8 mouse cellular contexts compared by ENCODE assay signal in genomic region chr10:28073991-28074652, GRCm38 (mm10). TPM values are rescaled to one million over a fixed set of nuclear protein-coding genes. Genes with fewer than 3 reads are reported as not detected.
A peak's percentile ranks its signal among the peaks of the same experiment; 100 is the strongest.
DNase-seq lines count a peak whose midpoint lies in the region; ATAC-seq and TF ChIP-seq lines count a peak whose summit lies in the region.

No protein-coding gene starts in this region.

- no peaks in the 10 kb centered on the region for H3K9me3 ChIP-seq in heart, postnatal 0 days (replicated peaks; ENCODE audit: control insufficient read depth, low read length)
- no peaks in the 10 kb centered on the region for H3K9me3 ChIP-seq in midbrain, embryonic 10.5 days (replicated peaks)

- no peak for TF ChIP-seq CTCF in heart, postnatal 0 days (IDR thresholded peaks at IDR 0.05; ENCODE audit: low read depth)

- H3K4me2 ChIP-seq in heart, postnatal 0 days (ENCODE audit: low read depth, low read length): peak overlapping the region; percentile 73

- peak; percentile 54 to 55 for DNase-seq in left cerebral cortex, adult 18-20 months (ENCODE audit: low spot score in 2 of 2)
- no peak for DNase-seq in left cerebral cortex, adult 11 months (ENCODE audit: low spot score)
- peak; percentile 22 for DNase-seq in embryo, embryonic 11.5 days (ENCODE audit: low read depth, low spot score)
- peak; percentile 45 for DNase-seq in heart, postnatal 0 days (ENCODE audit: low spot score)
- peak; percentile 25 to 35 for DNase-seq in left cerebral cortex, adult 8-10 months (ENCODE audit: low spot score in 2 of 2)
- DNase-seq in midbrain, embryonic 10.5 days (ENCODE audit: low spot score): peak; percentile 54
- DNase-seq in thymus, postnatal 25 days: no peak

- ATAC-seq in heart, postnatal 0 days (ENCODE audit: insufficient read depth, low read depth): peak; percentile 54
- ATAC-seq in activated CD4-positive, CD25-positive, alpha-beta regulatory T cell, adult 4 months: no peak

- H3K27me3 ChIP-seq in heart, postnatal 0 days (ENCODE audit: control insufficient read depth, insufficient read depth, low read length): no peaks in the 10 kb centered on the region
- no peaks in the 10 kb centered on the region for H3K27me3 ChIP-seq in midbrain, embryonic 10.5 days (ENCODE audit: low read depth, poor library complexity, severe bottlenecking)

- H3K36me3 ChIP-seq in heart, postnatal 0 days (replicated peaks; ENCODE audit: control insufficient read depth, insufficient read depth, low read length): no peaks in the 10 kb centered on the region
- H3K36me3 ChIP-seq in midbrain, embryonic 10.5 days: no peaks in the 10 kb centered on the region

- under 1% methylated on average over 21 of the region's 26 CpGs for WGBS in heart, postnatal 0 days
- WGBS in midbrain, embryonic 10.5 days: under 1% methylated on average over 26 of the region's 26 CpGs

- H3K9ac ChIP-seq in heart, postnatal 0 days (replicated peaks; ENCODE audit: low read depth, low read length): peak overlapping the region; percentile 92

- peak overlapping the region; percentile 97 for H3K27ac ChIP-seq in heart, postnatal 0 days (ENCODE audit: low read depth)
- H3K27ac ChIP-seq in midbrain, embryonic 10.5 days (replicated peaks): peak overlapping the region; percentile 97

- peak overlapping the region; percentile 83 for H3K4me3 ChIP-seq in heart, postnatal 0 days (ENCODE audit: low read depth, low read length)
- peak overlapping the region; percentile 83 for H3K4me3 ChIP-seq in midbrain, embryonic 10.5 days

- no peak for TF ChIP-seq EP300 in heart, postnatal 0 days (IDR thresholded peaks at IDR 0.05; ENCODE audit: low read depth)

- peaks cover 10% of the 10 kb centered on the region for H3K4me1 ChIP-seq in heart, postnatal 0 days (ENCODE audit: control insufficient read depth, insufficient read depth)
- peaks cover 36% of the 10 kb centered on the region for H3K4me1 ChIP-seq in midbrain, embryonic 10.5 days

RNA-seq across cellular contexts. Expression of gene Ptprk, which starts 0.5 kb away (rescaled TPM):
- total RNA-seq in left cerebral cortex, adult 18-20 months (2021): 10 to 100 TPM; 61.4 to 62.5 TPM
- 65.8 and 70.3 TPM in 2 replicates for total RNA-seq in heart, postnatal 0 days (2014; rRNA removed; ENCODE audit: low replicate concordance)
- polyA plus RNA-seq in heart, postnatal 0 days (2015; fragmentation: Nextera tagmentation; extraction: Ambion mirVana): 25.6 and 26.0 TPM in 2 replicates
- total RNA-seq in left cerebral cortex, adult 8-10 months (2022): 10 to 100 TPM; 48.2 to 60.4 (median 53.9) TPM
- 29.3 and 29.6 TPM in 2 replicates for polyA plus RNA-seq in midbrain, embryonic 10.5 days (2016; fragmentation: Nextera tagmentation; extraction: Ambion mirVana)
- under 1 TPM in 1 of 2 experiments, not detected in 1; 0.81 TPM for polyA plus RNA-seq in activated CD4-positive, CD25-positive, alpha-beta regulatory T cell, adult 4 months (2017; shearing (Covaris generic))

Comparison
In these comparisons a context has a peak if more than half of its experiments do, and no peak if none do; other contexts are left out.
1. DNase-seq: peak in left cerebral cortex, adult 18-20 months (2 of 2), embryo, embryonic 11.5 days (single experiment), heart, postnatal 0 days (single experiment), left cerebral cortex, adult 8-10 months (2 of 2) and midbrain, embryonic 10.5 days (single experiment); none in left cerebral cortex, adult 11 months (single experiment) and thymus, postnatal 25 days (single experiment).